Mouse (Mus musculus) CH12.LX (cell line): ENCODE measurements at regions not wholly inside any gene's neighbourhood (a gene's known extent, or its start where the extent isn't known, plus 50 kb on each side); places are given as distances from the start of the nearest gene placed in this dataset.

Experiments
- DNase-seq: peaks from one replicate; pipeline ENCODE4 v3.0.0-alpha.2; 2013; ENCODE audit errors: extremely low read depth
- H3K27ac ChIP-seq: 2 replicates; pipeline ENCODE4 v1.5.1; 2012; ENCODE audit warnings: low read depth, mild to moderate bottlenecking, control low read depth, moderate library complexity; ENCODE audit not compliant: insufficient read depth
- H3K27me3 ChIP-seq: replicated peaks from 2 replicates; pipeline ENCODE3; 2012; ENCODE audit warnings: inconsistent platforms
- H3K36me3 ChIP-seq, 2 experiments: replicated peaks in 1 of 2; 2 replicates each; pipeline versions ENCODE3 to v1.6.1; 2012; ENCODE audit warnings: inconsistent platforms in 1 of 2, low read length in 1 of 2, mild to moderate bottlenecking in 1 of 2, mixed read lengths in 1 of 2, moderate library complexity in 1 of 2; ENCODE audit not compliant: control insufficient read depth in 1 of 2, insufficient read depth in 1 of 2
- H3K4me1 ChIP-seq, 2 experiments: 2 replicates each; pipeline ENCODE4 v1.6.1; 2012; ENCODE audit warnings: inconsistent platforms in 1 of 2, moderate library complexity in 1 of 2; ENCODE audit not compliant: insufficient read depth in 2 of 2, control insufficient read depth in 1 of 2
- H3K4me2 ChIP-seq: 2 replicates; pipeline ENCODE4 v1.6.1; 2012; ENCODE audit warnings: low read depth, mild to moderate bottlenecking, control low read depth; ENCODE audit not compliant: poor library complexity, insufficient read depth, severe bottlenecking
- H3K4me3 ChIP-seq, 3 experiments: fragments of 150-350 bp in 1 of 3; sonication (generic) in 1 of 3; replicated peaks in 1 of 3; 2 replicates each; pipeline versions ENCODE3 to v1.5.1; 2011 to 2012; ENCODE audit warnings: low read depth in 2 of 3, low read length in 2 of 3, mild to moderate bottlenecking in 2 of 3, moderate library complexity in 2 of 3, control low read depth in 1 of 3, improper control_type of control experiment in 1 of 3, inconsistent platforms in 1 of 3, mixed read lengths in 1 of 3; ENCODE audit not compliant: poor library complexity in 1 of 3
- H3K79me2 ChIP-seq: replicated peaks from 2 replicates; pipeline ENCODE4 v1.6.1; 2012; ENCODE audit warnings: mild to moderate bottlenecking, moderate library complexity; ENCODE audit not compliant: control insufficient read depth, poor library complexity, insufficient read depth, severe bottlenecking; ENCODE audit errors: extremely low read depth
- H3K9ac ChIP-seq: 2 replicates; pipeline ENCODE4 v1.6.1; 2012; ENCODE audit warnings: low read depth, mild to moderate bottlenecking, control low read depth, moderate library complexity; ENCODE audit not compliant: insufficient read depth
- H3K9me3 ChIP-seq: replicated peaks from 2 replicates; pipeline ENCODE3; 2012; ENCODE audit warnings: low read length, inconsistent platforms, mixed read lengths
- EP300 ChIP-seq: IDR thresholded peaks from 2 replicates; pipeline ENCODE4 v1.6.1; 2011; ENCODE audit warnings: low read length, improper control_type of control experiment
- GABPA ChIP-seq: IDR thresholded peaks from 2 replicates; pipeline ENCODE4 v1.6.1; 2012; ENCODE audit warnings: low read depth, low read length, improper control_type of control experiment, inconsistent platforms; ENCODE audit not compliant: insufficient replicate concordance
- HCFC1 ChIP-seq: IDR thresholded peaks from 2 replicates; pipeline ENCODE4 v1.6.1; 2012; ENCODE audit warnings: low read depth, mild to moderate bottlenecking, inconsistent platforms, low read length, improper control_type of control experiment
- IRF4 ChIP-seq: IDR thresholded peaks from 2 replicates; pipeline ENCODE4 v1.6.1; 2014; ENCODE audit warnings: low read depth, mild to moderate bottlenecking, inconsistent platforms, low read length, improper control_type of control experiment
- KAT2A ChIP-seq: IDR thresholded peaks from 2 replicates; pipeline ENCODE4 v1.6.1; 2012; ENCODE audit warnings: low read length, improper control_type of control experiment, inconsistent platforms; ENCODE audit not compliant: insufficient replicate concordance
- MAX ChIP-seq: IDR thresholded peaks from 2 replicates; pipeline ENCODE4 v1.6.1; 2011; ENCODE audit warnings: low read length, improper control_type of control experiment
- MAZ ChIP-seq: IDR thresholded peaks from 2 replicates; pipeline ENCODE4 v1.6.1; 2012; ENCODE audit warnings: low read depth, mild to moderate bottlenecking, inconsistent platforms, low read length, improper control_type of control experiment, moderate library complexity
- MEF2A ChIP-seq: IDR thresholded peaks from 2 replicates; pipeline ENCODE4 v1.6.1; 2014; ENCODE audit warnings: low read depth, mild to moderate bottlenecking, inconsistent platforms, low read length, improper control_type of control experiment, borderline replicate concordance
- MXI1 ChIP-seq: IDR thresholded peaks from 2 replicates; pipeline ENCODE4 v1.6.1; 2011; ENCODE audit warnings: mild to moderate bottlenecking, low read depth, low read length, improper control_type of control experiment
- MYC ChIP-seq: IDR thresholded peaks from 2 replicates; pipeline ENCODE4 v1.6.1; 2011; ENCODE audit warnings: low read depth, mild to moderate bottlenecking, improper control_type of control experiment, low read length
- NELFE ChIP-seq: IDR thresholded peaks from 2 replicates; pipeline ENCODE4 v1.6.1; 2011; ENCODE audit warnings: low read depth, low read length, improper control_type of control experiment
- NRF1 ChIP-seq: IDR thresholded peaks from 2 replicates; pipeline ENCODE4 v1.6.1; 2014; ENCODE audit warnings: low read depth, mild to moderate bottlenecking, inconsistent platforms, low read length, improper control_type of control experiment, moderate library complexity
- RAD21 ChIP-seq: IDR thresholded peaks from 2 replicates; pipeline ENCODE4 v1.6.1; 2011; ENCODE audit warnings: low read depth, mild to moderate bottlenecking, low read length, improper control_type of control experiment, moderate library complexity
- RCOR1 ChIP-seq: conservative IDR thresholded peaks from 2 replicates; pipeline ENCODE4 v1.6.1; 2012; ENCODE audit warnings: low read depth, mild to moderate bottlenecking, inconsistent platforms, low read length, improper control_type of control experiment
- TBP ChIP-seq: conservative IDR thresholded peaks from 2 replicates; pipeline ENCODE4 v1.6.1; 2011; ENCODE audit warnings: low read depth, low read length, improper control_type of control experiment
- UBTF ChIP-seq: IDR thresholded peaks from 2 replicates; pipeline ENCODE4 v1.6.1; 2012; ENCODE audit warnings: low read depth, mild to moderate bottlenecking, inconsistent platforms, low read length, improper control_type of control experiment, moderate library complexity
- USF1 ChIP-seq: IDR thresholded peaks from 2 replicates; pipeline ENCODE4 v1.6.1; 2014; ENCODE audit warnings: low read depth, mild to moderate bottlenecking, inconsistent platforms, low read length, improper control_type of control experiment
- ZC3H11A ChIP-seq: IDR thresholded peaks from 2 replicates; pipeline ENCODE4 v1.6.1; 2012; ENCODE audit warnings: low read depth, mild to moderate bottlenecking, inconsistent platforms, low read length, improper control_type of control experiment
- ZKSCAN1 ChIP-seq: IDR thresholded peaks from 2 replicates; pipeline ENCODE4 v1.6.1; 2012; ENCODE audit warnings: low read depth, inconsistent platforms, low read length, improper control_type of control experiment, borderline replicate concordance
- ZMIZ1 ChIP-seq: IDR thresholded peaks from 2 replicates; pipeline ENCODE4 v1.6.1; 2012; ENCODE audit warnings: low read depth, mild to moderate bottlenecking, inconsistent platforms, low read length, improper control_type of control experiment
- ZNF384 ChIP-seq: IDR thresholded peaks from 2 replicates; pipeline ENCODE4 v1.6.1; 2012; ENCODE audit warnings: low read depth, low read length, improper control_type of control experiment, inconsistent platforms
- dilution Hi-C: fragments of 300-500 bp; cut with MboI; formaldehyde crosslinking; loops from 2 replicates; pipeline ENCODE4 v1.14.3; 2020; ENCODE audit warnings: low sequenced_read_pairs; ENCODE audit not compliant: extremely low pct_unique_long_range_greater_than_20kb, extremely low pct_ligation_motif_present
- in situ Hi-C: fragments of 300-500 bp; cut with MboI; formaldehyde crosslinking; loops from 3 replicates; pipeline ENCODE4 v1.14.3; 2019; ENCODE audit warnings: low sequenced_read_pairs, low pct_ligation_motif_present, low pct_unique_long_range_greater_than_20kb, mixed read lengths

DNA sequence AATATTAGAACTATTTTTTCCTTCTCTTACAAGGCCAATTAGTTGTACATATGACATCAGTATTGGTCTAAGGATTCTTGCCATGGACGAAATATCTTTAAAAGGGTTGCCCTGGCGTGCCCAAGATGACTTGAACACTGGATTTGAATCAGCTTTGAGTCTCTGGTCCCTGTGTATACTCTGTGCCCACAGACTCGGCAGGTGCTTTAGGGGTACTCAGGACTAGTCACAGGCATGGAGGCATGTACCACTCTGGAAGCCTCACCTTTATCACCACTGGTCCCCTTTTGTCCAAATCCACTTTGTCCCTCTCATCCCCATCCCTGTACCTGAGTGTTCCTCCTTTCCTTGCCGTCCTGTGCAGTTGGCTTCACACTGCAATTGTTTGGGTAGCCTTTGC, 750.3 kb upstream of the Car8 start:
- Histone ChIP-seq H3K4me3 (no peak overlapping the region), H3K27ac (no peak overlapping the region), H3K36me3 (no peaks in the 10 kb centered on the region), H3K4me1 (peaks cover 0 to 6% of the 10 kb centered on the region in 2 experiments; a peak in 2 of 4 replicates), H3K4me2 (no peak overlapping the region), H3K9me3 (no peaks in the 10 kb centered on the region), H3K79me2 (no peaks in the 10 kb centered on the region), H3K9ac (no peak overlapping the region), H3K27me3 (no peaks in the 10 kb centered on the region)
- in situ Hi-C loops (no loop called here), dilution Hi-C loops (no loop called here)
- no peak for DNase-seq
- TF ChIP-seq MAX (no peak), EP300 (no peak), MYC (no peak), TBP (no peak), HCFC1 (no peak), RCOR1 (no peak), ZNF384 (no peak), ZKSCAN1 (no peak), MXI1 (no peak), NELFE (no peak)

DNA sequence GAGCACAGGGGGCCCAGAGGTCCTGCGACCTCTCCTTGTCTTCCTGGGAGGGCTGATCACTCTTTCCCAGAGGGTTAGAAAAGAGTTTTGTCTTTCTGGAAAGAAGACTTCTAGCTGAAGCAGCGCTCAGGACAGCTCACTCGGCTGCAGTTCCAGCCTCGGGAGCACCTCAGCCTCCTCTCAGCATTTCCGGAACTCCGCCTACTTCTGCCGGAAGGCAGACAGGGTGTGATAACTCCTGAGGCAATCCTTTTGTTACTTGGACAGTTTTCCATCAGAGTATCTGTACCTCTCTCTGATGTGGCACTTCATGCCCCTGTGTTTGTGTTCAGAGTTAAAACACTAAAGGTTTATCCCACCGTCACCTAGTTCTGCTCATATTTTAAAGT, 749.5 kb upstream of the Car8 start:
- dilution Hi-C loops: no loop called here
- H3K4me1 ChIP-seq: peaks cover 0 to 6% of the 10 kb centered on the region in 2 experiments; a peak in 2 of 4 replicates
- no peak overlapping the region for H3K4me3 ChIP-seq
- no peaks in the 10 kb centered on the region for H3K79me2 ChIP-seq
- H3K9me3 ChIP-seq: no peaks in the 10 kb centered on the region
- no peaks in the 10 kb centered on the region for H3K36me3 ChIP-seq
- H3K27ac ChIP-seq: no peak overlapping the region
- TF ChIP-seq EP300: no peak
- no peak for TF ChIP-seq MAX
- TF ChIP-seq GABPA: no peak
- TF ChIP-seq NRF1: no peak
- no peak overlapping the region for H3K4me2 ChIP-seq
- in situ Hi-C loops: no loop called here
- no peak for DNase-seq
- no peak overlapping the region for H3K9ac ChIP-seq
- H3K27me3 ChIP-seq: no peaks in the 10 kb centered on the region

DNA sequence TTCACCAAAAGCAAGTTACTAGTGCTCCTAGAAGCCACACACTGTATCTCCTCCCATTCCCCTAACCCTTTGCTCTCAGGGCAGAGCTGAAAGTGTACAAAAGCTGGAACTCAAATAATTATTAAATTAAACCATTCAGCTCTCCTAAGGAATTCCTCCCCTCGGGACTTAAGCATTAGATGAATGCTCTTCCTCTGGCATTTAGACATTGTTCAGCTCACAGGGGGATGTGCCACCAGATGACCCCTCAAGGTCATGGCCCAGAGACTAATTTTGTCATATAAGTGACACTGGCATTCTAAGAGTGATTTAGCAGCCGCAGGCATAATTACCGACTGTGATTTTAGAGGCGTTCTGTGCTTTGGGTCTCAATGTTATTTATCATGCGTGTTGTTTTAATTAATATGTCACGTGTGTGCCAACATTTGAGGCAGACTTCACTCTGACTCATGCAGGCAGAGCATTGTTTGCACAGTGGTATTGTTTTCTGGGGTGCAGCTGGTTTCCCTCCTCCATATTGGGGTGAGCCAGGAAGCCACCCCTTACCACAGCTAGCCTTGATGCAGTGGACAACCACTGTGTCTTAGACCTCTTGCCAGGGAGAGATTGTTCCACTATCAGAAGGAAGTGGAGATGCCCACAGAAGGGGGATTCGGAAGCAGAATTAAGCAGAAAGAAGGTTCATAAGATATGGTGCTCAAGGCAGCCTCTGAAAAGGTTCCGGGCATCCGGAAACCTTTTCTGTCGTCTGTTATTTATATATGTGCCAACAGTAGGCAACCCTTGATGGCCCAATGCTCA, 748.9 kb upstream of the Car8 start:
- in situ Hi-C loops: no loop called here
- Histone ChIP-seq H3K4me2 (no peak overlapping the region), H3K9me3 (no peaks in the 10 kb centered on the region), H3K4me1 (peaks cover 0 to 6% of the 10 kb centered on the region in 2 experiments; a peak in 2 of 4 replicates), H3K36me3 (no peaks in the 10 kb centered on the region), H3K9ac (no peak overlapping the region), H3K27me3 (no peaks in the 10 kb centered on the region), H3K79me2 (no peaks in the 10 kb centered on the region), H3K27ac (no peak overlapping the region), H3K4me3 (no peak overlapping the region)
- DNase-seq: no peak
- dilution Hi-C loops: no loop called here
- TF ChIP-seq ZNF384: no peak
- no peak for TF ChIP-seq ZMIZ1
- no peak for TF ChIP-seq ZC3H11A
- TF ChIP-seq USF1: no peak
- TF ChIP-seq MEF2A: no peak
- TF ChIP-seq UBTF: no peak
- TF ChIP-seq EP300: no peak
- no peak for TF ChIP-seq IRF4
- no peak for TF ChIP-seq MAZ
- TF ChIP-seq MYC: no peak
- no peak for TF ChIP-seq RAD21
- TF ChIP-seq KAT2A: no peak
